ENCODE assay signal across 8 mouse cellular contexts in the genomic region with DNA sequence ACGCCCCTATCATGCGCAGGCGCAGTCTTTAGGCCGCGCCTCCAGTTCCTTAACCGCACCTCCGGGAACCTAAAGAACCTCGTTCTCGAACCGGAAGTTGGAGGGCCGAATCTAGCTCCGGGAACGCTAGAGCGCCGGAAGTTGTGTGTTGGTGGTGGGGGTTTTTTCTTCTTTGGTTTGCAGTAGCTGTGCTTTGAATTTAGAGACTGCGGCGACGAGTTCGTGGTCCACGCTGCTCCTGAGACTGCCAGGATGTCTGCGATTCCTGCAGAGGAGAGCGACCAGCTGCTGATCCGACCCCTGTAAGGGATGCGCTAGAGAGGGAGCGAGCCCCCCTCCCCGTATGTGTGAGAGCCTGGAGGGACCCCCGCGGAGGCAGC. TPM values are rescaled to one million over a fixed set of nuclear protein-coding genes. Genes with fewer than 3 reads are reported as not detected.
A peak's percentile ranks its signal among the peaks of the same experiment; 100 is the strongest.
DNase-seq lines count a peak whose midpoint lies in the region; ATAC-seq and TF ChIP-seq lines count a peak whose summit lies in the region.

A gene (minus strand): TSS at position 42 of the 380 bp plus-strand sequence.

- peak within 1 kb of the TSS; percentile 73; the same call in 1 of the 2 replicates for H3K27ac ChIP-seq in ES-E14 (ENCODE audit: insufficient read depth, low read depth, low read length, poor library complexity, severe bottlenecking)
- peak within 1 kb of the TSS; percentile 91 for H3K27ac ChIP-seq in forebrain, embryonic 13.5 days
- peak within 1 kb of the TSS; percentile 88 for H3K27ac ChIP-seq in heart, postnatal 0 days (ENCODE audit: low read depth)
- peak within 1 kb of the TSS; percentile 66 for H3K27ac ChIP-seq in liver, embryonic 14.5 days

- H3K4me1 ChIP-seq in ES-E14 (ENCODE audit: control insufficient read depth in 2 of 2, insufficient read depth in 2 of 2, low read length in 2 of 2, poor library complexity in 1 of 2) = peaks cover 0 to 3% of the 10 kb centered on the region in 2 experiments; a peak in 1 of 4 replicates
- peaks cover 23% of the 10 kb centered on the region for H3K4me1 ChIP-seq in forebrain, embryonic 13.5 days
- H3K4me1 ChIP-seq in heart, postnatal 0 days (ENCODE audit: control insufficient read depth, insufficient read depth) = peaks cover 21% of the 10 kb centered on the region
- peaks cover 12 to 15% of the 10 kb centered on the region in 2 experiments for H3K4me1 ChIP-seq in liver, embryonic 14.5 days (replicated peaks; ENCODE audit: control insufficient read depth in 2 of 2, insufficient read depth in 2 of 2, low read length in 1 of 2)

- H3K4me2 ChIP-seq in forebrain, embryonic 13.5 days = peak within 1 kb of the TSS; percentile 80
- H3K4me2 ChIP-seq in heart, postnatal 0 days (ENCODE audit: low read depth, low read length) = peak within 1 kb of the TSS; percentile 96
- peak within 1 kb of the TSS; percentile 99 for H3K4me2 ChIP-seq in liver, embryonic 14.5 days (ENCODE audit: low read depth)

- no peaks in the 10 kb centered on the region for H3K36me3 ChIP-seq in ES-E14 (ENCODE audit: control insufficient read depth, insufficient read depth, low read length, poor library complexity, severe bottlenecking)
- peaks cover 18% of the 10 kb centered on the region for H3K36me3 ChIP-seq in forebrain, embryonic 13.5 days (ENCODE audit: poor library complexity, severe bottlenecking)
- H3K36me3 ChIP-seq in heart, postnatal 0 days (replicated peaks; ENCODE audit: control insufficient read depth, insufficient read depth, low read length) = peaks cover 10% of the 10 kb centered on the region
- peaks cover 5% of the 10 kb centered on the region; the same call in 1 of the 2 replicates for H3K36me3 ChIP-seq in liver, embryonic 14.5 days (replicated peaks; ENCODE audit: control insufficient read depth, insufficient read depth, low read depth)

- no peak for TF ChIP-seq CTCF in heart, postnatal 0 days (IDR thresholded peaks at IDR 0.05; ENCODE audit: low read depth)
- TF ChIP-seq CTCF in liver, embryonic 14.5 days (IDR thresholded peaks at IDR 0.05; ENCODE audit: low read depth) = no peak

- no peak; the same call in 1 of the 2 replicates for TF ChIP-seq EP300 in heart, postnatal 0 days (IDR thresholded peaks at IDR 0.05; ENCODE audit: low read depth)
- TF ChIP-seq EP300 in liver, embryonic 14.5 days (IDR thresholded peaks at IDR 0.05; ENCODE audit: low read depth) = no peak

- under 1% methylated on average over 28 of the region's 28 CpGs for WGBS in forebrain, embryonic 13.5 days
- under 1% methylated on average over 28 of the region's 28 CpGs for WGBS in heart, postnatal 0 days
- 0% methylated on average over 28 of the region's 28 CpGs for WGBS in liver, embryonic 14.5 days (ENCODE audit: insufficient replicate concordance)

- in situ Hi-C loops in ES-E14 (cut with MboI; ENCODE audit: low sequenced_read_pairs in 2 of 2, unreplicated experiment in 2 of 2) = no loop called here

- H3K9me3 ChIP-seq in ES-E14 (ENCODE audit: control insufficient read depth, insufficient read depth, low read depth, low read length) = no peaks in the 10 kb centered on the region
- no peaks in the 10 kb centered on the region for H3K9me3 ChIP-seq in forebrain, embryonic 13.5 days (replicated peaks)
- H3K9me3 ChIP-seq in heart, postnatal 0 days (replicated peaks; ENCODE audit: control insufficient read depth, low read length) = no peaks in the 10 kb centered on the region
- no peaks in the 10 kb centered on the region for H3K9me3 ChIP-seq in liver, embryonic 14.5 days (ENCODE audit: control insufficient read depth, low read length)

- H3K9ac ChIP-seq in ES-E14 (ENCODE audit: insufficient read depth, low read depth, low read length, poor library complexity, severe bottlenecking) = peak within 1 kb of the TSS; percentile 92
- H3K9ac ChIP-seq in forebrain, embryonic 13.5 days = peak within 1 kb of the TSS; percentile 85
- H3K9ac ChIP-seq in heart, postnatal 0 days (replicated peaks; ENCODE audit: low read depth, low read length) = peak within 1 kb of the TSS; percentile 91
- H3K9ac ChIP-seq in liver, embryonic 14.5 days (replicated peaks) = peak within 1 kb of the TSS; percentile 91

- no peaks in the 10 kb centered on the region for H3K27me3 ChIP-seq in forebrain, embryonic 13.5 days
- H3K27me3 ChIP-seq in heart, postnatal 0 days (ENCODE audit: control insufficient read depth, insufficient read depth, low read length) = no peaks in the 10 kb centered on the region
- H3K27me3 ChIP-seq in liver, embryonic 14.5 days (ENCODE audit: control insufficient read depth, insufficient read depth, low read length) = no peaks in the 10 kb centered on the region

- peak within 1 kb of the TSS; percentile 93 to 94 for H3K4me3 ChIP-seq in ES-E14 (ENCODE audit: insufficient read depth in 1 of 2, low read depth in 1 of 2, low read length in 2 of 2, poor library complexity in 1 of 2, severe bottlenecking in 1 of 2)
- H3K4me3 ChIP-seq in forebrain, embryonic 13.5 days = peak within 1 kb of the TSS; percentile 68
- H3K4me3 ChIP-seq in heart, postnatal 0 days (ENCODE audit: low read depth, low read length) = peak within 1 kb of the TSS; percentile 95
- peak within 1 kb of the TSS; percentile 94 to 95 for H3K4me3 ChIP-seq in liver, embryonic 14.5 days (ENCODE audit: insufficient read depth in 1 of 2, low read depth in 2 of 2, low read length in 2 of 2)

- ATAC-seq in cerebellum, adult (ENCODE audit: insufficient number of reproducible peaks, low FRiP score, low TSS enrichment) = peak; percentile 96
- peak; percentile 96 for ATAC-seq in forebrain, embryonic 13.5 days
- peak; percentile 96 for ATAC-seq in heart, postnatal 0 days (ENCODE audit: insufficient read depth, low read depth)
- ATAC-seq in liver, embryonic 14.5 days (ENCODE audit: insufficient read depth) = peak; percentile 93

- peak; percentile 99 for DNase-seq in ES-E14 (ENCODE audit: low read depth, low spot score)
- peak; percentile 99 for DNase-seq in heart, postnatal 0 days (ENCODE audit: low spot score)
- peak; percentile 99 to 100 for DNase-seq in kidney, postnatal 36 days
- peak; percentile 96 for DNase-seq in liver, embryonic 14.5 days (ENCODE audit: low read depth in 3 of 3, low spot score in 3 of 3)
- DNase-seq in neural tube, embryonic 10.5 days (ENCODE audit: extremely low spot score, low spot score) = peak; percentile 98
- peak; percentile 98 for DNase-seq in telencephalon, adult 2 months (ENCODE audit: low read depth, low spot score)

TF ChIP-seq in ES-E14, 5 proteins besides CTCF, POLR2A, EP300 and RAD21:
- TF ChIP-seq MAFK (IDR thresholded peaks at IDR 0.05; ENCODE audit: insufficient read depth, low read depth, low read length) (no peak), CHD2 (IDR thresholded peaks at IDR 0.05; ENCODE audit: low read depth, low read length) (no peak; the same call in 1 of the 2 replicates), HCFC1 (IDR thresholded peaks at IDR 0.05; ENCODE audit: borderline replicate concordance, insufficient read depth, low read length) (peak; percentile 75)

RNA-seq across cellular contexts. Expression of the gene that starts here (rescaled TPM):
- 17.3 and 24.3 TPM in 2 replicates for total RNA-seq in ES-E14 (2012; rRNA removed)
- polyA plus RNA-seq in forebrain, embryonic 13.5 days (2015; fragmentation: Nextera tagmentation; extraction: Ambion mirVana) = 40.1 and 43.2 TPM in 2 replicates
- 29.8 and 37.5 TPM in 2 replicates for total RNA-seq in heart, postnatal 0 days (2014; rRNA removed; ENCODE audit: low replicate concordance)
- polyA plus RNA-seq in heart, postnatal 0 days (2015; fragmentation: Nextera tagmentation; extraction: Ambion mirVana) = 42.1 and 43.4 TPM in 2 replicates
- polyA plus RNA-seq in liver, embryonic 14.5 days (2012; rRNA removed) = 8.9 and 10.8 TPM in 2 replicates
- 22.6 and 22.8 TPM in 2 replicates for polyA plus RNA-seq in liver, embryonic 14.5 days (2014; fragmentation: Nextera tagmentation; extraction: Ambion mirVana)

Comparison
In these comparisons a context has a peak if more than half of its experiments do, and no peak if none do; other contexts are left out.
1. Peak in every context shown above with its lines: DNase-seq, ATAC-seq, H3K4me3 ChIP-seq and H3K27ac ChIP-seq.